Mouse (Mus musculus) forebrain, embryonic 15.5 days (tissue): ENCODE data around the gene Nup85. TPM values are rescaled to one million over a fixed set of nuclear protein-coding genes. Genes with fewer than 3 reads are reported as not detected.

Source experiments
- ATAC-seq: fragments of 200-750 bp; cut with Nextera tagmentation; replicated peaks from 2 replicates; pipeline ENCODE4 v1.8.0; 2017; ENCODE audit warnings: mild to moderate bottlenecking, moderate TSS enrichment, moderate library complexity
- H3K27ac ChIP-seq: fragments of 300-500 bp; sonication (generic); replicated peaks from 2 replicates; pipeline ENCODE4 v1.5.1; 2015; ENCODE audit warnings: mild to moderate bottlenecking, inconsistent platforms
- H3K27me3 ChIP-seq: fragments of 300-500 bp; sonication (generic); 2 replicates; pipeline ENCODE4 v1.6.1; 2015; ENCODE audit warnings: inconsistent platforms
- H3K36me3 ChIP-seq: fragments of 300-500 bp; sonication (generic); 2 replicates; pipeline ENCODE4 v1.6.1; 2015; ENCODE audit warnings: mild to moderate bottlenecking, inconsistent platforms
- H3K4me1 ChIP-seq: fragments of 300-500 bp; sonication (generic); 2 replicates; pipeline ENCODE4 v1.6.1; 2015; ENCODE audit warnings: inconsistent platforms
- H3K4me2 ChIP-seq: fragments of 300-500 bp; sonication (generic); replicated peaks from 2 replicates; pipeline ENCODE4 v1.6.1; 2015; ENCODE audit warnings: mild to moderate bottlenecking, inconsistent platforms
- H3K4me3 ChIP-seq: fragments of 300-500 bp; sonication (generic); 2 replicates; pipeline ENCODE4 v1.5.1; 2015; ENCODE audit warnings: mild to moderate bottlenecking, inconsistent platforms
- H3K9ac ChIP-seq: fragments of 300-500 bp; sonication (generic); replicated peaks from 2 replicates; pipeline ENCODE4 v1.6.1; 2015; ENCODE audit warnings: mild to moderate bottlenecking, inconsistent platforms
- H3K9me3 ChIP-seq: fragments of 300-500 bp; sonication (generic); 2 replicates; pipeline ENCODE4 v1.6.1; 2016; ENCODE audit warnings: inconsistent platforms
- WGBS: fragments of 180-500 bp; shearing (Covaris S2); methylation state at CpG from one replicate; pipeline ENCODE4 v1.1.7; 2015; ENCODE audit warnings: mixed read lengths; 5-methylcytosine and 5-hydroxymethylcytosine counted together
- polyA plus RNA-seq: library from polyadenylated mRNA; unstranded; fragments of >200 nt; fragmentation: Nextera tagmentation; extraction: Ambion mirVana; gene quantifications from 2 replicates; pipeline ENCODE4 v1.2.1, GENCODE M21; 2015

Gene Nup85
- polyA plus RNA-seq, 1 experiment from 2014 or later = 127 TPM

DNA sequence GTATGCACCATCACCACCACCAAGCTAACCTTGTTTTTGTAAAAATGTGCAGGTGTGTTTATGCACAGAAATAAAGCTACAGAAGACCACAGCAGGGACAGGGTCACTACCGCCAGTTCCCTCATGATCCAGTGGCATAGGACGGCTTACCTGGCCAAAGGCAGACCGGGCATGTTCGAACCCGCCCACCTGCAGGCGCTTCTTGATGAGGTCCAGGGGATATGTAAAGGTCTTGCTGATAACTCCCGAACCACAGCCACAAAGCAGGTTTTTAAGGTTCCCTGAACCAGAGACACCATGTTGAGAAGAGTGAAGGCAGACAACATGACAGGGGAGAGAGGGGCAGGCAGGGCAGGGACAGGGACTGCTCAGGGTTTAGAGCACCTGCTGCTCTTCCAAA lies 52.1 kb downstream of the Nup85 start:
- WGBS = 95% methylated on average over 7 of the region's 7 CpGs
- no peak for ATAC-seq

DNA sequence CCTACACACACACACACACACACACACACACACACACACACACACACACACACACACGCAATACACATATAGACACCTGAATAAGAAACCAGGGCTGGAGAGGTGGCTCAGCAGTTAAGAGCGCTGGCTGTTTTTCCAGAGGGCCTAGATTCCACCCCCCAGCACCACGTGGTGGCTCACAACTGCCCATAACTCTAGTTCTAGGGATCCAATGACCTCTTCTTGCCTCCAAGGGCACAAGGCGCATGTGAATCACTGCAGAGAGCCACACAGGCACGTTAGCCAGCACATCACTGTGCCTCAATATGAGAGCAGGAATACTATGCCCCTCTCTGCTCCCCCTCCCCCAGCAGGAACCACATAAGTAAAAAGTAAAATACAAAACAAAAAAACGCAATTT lies 52.7 kb downstream of the Nup85 start:
- peaks cover 18% of the 10 kb centered on the region for H3K36me3 ChIP-seq
- 88% methylated on average over 6 of the region's 6 CpGs for WGBS

More for the DNA sequence above, 52.1 kb downstream of the Nup85 start:
- no peak overlapping the region for H3K27ac ChIP-seq
- H3K9ac ChIP-seq = no peak overlapping the region
- peaks cover 18% of the 10 kb centered on the region for H3K4me1 ChIP-seq
- H3K9me3 ChIP-seq = no peaks in the 10 kb centered on the region
- peaks cover 18% of the 10 kb centered on the region for H3K36me3 ChIP-seq
- no peak overlapping the region for H3K4me3 ChIP-seq
- H3K4me2 ChIP-seq = no peak overlapping the region
- no peaks in the 10 kb centered on the region for H3K27me3 ChIP-seq

DNA sequence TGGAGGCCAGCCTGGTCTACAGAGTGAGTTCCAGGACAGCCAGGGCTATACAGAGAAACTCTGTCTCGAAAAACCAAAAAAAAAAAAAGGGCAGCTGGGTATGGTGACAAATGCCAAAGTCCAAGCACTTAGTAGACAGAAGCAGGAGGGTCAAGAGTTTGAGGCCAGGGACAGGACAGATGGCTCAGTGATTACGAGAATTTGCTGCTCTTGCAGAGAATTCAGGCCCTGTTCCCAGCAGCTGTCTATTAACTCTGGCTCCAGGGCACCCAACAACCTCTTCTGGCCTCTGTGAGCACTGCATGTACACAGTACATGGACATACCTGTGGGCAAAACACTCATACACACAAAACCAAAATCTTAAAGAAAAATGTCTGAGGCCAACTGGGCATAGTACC lies 53.8 kb downstream of the Nup85 start:
- WGBS = 76% methylated on average over 2 of the region's 2 CpGs

More for the DNA sequence above, 52.7 kb downstream of the Nup85 start:
- Histone ChIP-seq H3K4me1 (peaks cover 14% of the 10 kb centered on the region), H3K4me2 (no peak overlapping the region), H3K9ac (no peak overlapping the region), H3K27me3 (no peaks in the 10 kb centered on the region), H3K4me3 (no peak overlapping the region), H3K9me3 (no peaks in the 10 kb centered on the region), H3K27ac (no peak overlapping the region)
- ATAC-seq = no peak

DNA sequence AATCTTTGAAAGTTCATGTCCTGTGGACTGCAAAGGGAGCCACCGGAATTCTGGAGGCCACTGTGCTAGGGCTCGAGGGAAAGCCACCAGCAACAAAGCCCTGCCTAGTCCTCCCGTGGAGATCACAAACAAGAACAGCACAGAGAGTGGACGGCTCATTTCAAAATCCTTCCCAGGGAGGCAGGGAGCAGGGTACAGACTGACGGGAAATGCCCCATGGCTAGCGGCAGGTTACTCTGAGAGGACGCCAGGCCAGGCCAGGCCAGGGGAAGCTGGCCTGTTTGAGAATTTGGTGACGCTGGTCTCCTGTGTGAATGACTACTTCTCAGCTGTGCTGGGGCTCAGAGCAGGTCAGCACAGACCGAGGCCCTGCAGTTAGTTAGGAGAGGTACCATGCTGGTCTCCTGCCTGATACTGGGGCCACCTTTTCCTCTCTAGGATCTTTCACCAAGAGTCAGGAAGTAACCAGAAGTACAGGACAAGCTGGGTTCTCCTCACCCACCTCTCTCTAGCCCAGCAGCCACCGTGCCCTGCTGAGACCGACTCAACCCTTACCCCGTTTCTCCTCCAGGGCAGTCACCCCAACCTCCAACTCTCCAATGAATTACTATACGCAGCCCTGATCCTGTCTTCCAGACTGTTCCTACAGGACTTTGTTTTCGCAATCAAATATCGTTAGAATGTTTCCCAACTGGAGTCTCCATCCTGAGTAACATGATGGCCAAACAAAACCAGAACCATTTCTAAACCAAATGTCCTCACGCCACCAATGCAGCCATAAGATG lies 54.7 kb downstream of the Nup85 start:
- no peak for ATAC-seq
- 85% methylated on average over 16 of the region's 16 CpGs for WGBS
- no peaks in the 10 kb centered on the region for H3K4me1 ChIP-seq
- peaks cover 29% of the 10 kb centered on the region for H3K36me3 ChIP-seq
- no peaks in the 10 kb centered on the region for H3K9me3 ChIP-seq
- no peak overlapping the region for H3K4me3 ChIP-seq
- no peak overlapping the region for H3K9ac ChIP-seq
- no peak overlapping the region for H3K27ac ChIP-seq
- no peaks in the 10 kb centered on the region for H3K27me3 ChIP-seq
- H3K4me2 ChIP-seq = no peak overlapping the region

More for the DNA sequence above, 53.8 kb downstream of the Nup85 start:
- Histone ChIP-seq H3K27ac (no peak overlapping the region), H3K4me3 (no peak overlapping the region), H3K27me3 (no peaks in the 10 kb centered on the region), H3K4me2 (no peak overlapping the region), H3K36me3 (peaks cover 28% of the 10 kb centered on the region), H3K9ac (no peak overlapping the region), H3K4me1 (peaks cover 6% of the 10 kb centered on the region), H3K9me3 (no peaks in the 10 kb centered on the region)
- ATAC-seq = no peak

DNA sequence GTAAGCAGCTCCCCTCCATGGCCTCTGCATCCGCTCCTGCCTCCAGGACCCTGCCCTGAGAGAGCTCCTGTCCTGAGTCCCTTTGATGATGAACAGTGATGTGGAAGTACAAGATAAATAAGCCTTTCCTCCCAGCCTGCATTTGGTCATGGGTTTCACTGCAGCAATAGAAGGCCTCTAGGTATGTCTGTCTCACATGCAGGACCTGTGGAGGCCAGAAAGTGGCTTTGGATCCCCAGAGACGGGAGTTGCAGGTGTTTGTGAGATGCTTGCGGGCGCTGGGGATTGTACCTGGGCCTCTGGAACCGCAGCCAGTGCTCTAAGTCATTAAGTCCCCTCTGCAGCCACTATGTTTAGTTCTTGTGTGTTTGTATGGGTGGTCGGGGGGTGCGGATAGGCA lies 55.7 kb downstream of the Nup85 start:
- H3K4me3 ChIP-seq = no peak overlapping the region
- H3K9ac ChIP-seq = no peak overlapping the region
- H3K27ac ChIP-seq = no peak overlapping the region
- H3K27me3 ChIP-seq = no peaks in the 10 kb centered on the region
- 95% methylated on average over 7 of the region's 7 CpGs for WGBS
- peaks cover 28% of the 10 kb centered on the region for H3K36me3 ChIP-seq
- no peak overlapping the region for H3K4me2 ChIP-seq
- ATAC-seq = no peak
- no peaks in the 10 kb centered on the region for H3K4me1 ChIP-seq
- H3K9me3 ChIP-seq = no peaks in the 10 kb centered on the region

DNA sequence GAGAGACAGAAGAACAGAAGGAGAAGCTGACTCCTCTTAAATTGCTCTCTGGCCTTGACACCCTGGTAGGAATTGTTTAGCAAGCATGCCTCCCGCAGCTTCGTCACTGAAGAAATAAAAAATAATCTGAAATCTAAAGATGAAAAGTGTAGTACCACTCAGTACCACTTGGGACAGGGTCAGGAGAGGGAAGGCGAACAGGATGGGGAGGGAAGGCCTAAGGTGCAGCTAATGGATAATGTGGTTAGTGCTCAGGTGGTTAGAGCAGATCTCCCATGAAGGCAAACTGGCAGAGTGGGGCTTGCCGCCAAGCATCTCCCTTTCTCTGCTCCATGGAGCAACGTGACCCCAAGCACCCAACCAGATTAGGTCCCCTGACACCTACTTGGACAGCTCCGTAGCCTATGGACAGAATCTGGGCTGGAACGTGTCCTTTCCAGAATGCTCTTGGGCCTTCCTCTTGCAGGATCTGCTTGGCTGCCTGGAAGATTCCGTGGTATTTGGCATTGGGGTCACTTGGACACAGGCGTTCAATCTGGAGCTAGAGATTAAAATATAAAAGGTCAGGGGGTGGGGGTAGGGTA lies 59.3 kb downstream of the Nup85 start:
- WGBS = 74% methylated on average over 9 of the region's 9 CpGs
- peaks cover 17% of the 10 kb centered on the region for H3K36me3 ChIP-seq
- ATAC-seq = no peak
- no peaks in the 10 kb centered on the region for H3K9me3 ChIP-seq
- H3K4me3 ChIP-seq = no peak overlapping the region
- peaks cover 20% of the 10 kb centered on the region for H3K4me1 ChIP-seq
- no peak overlapping the region for H3K4me2 ChIP-seq
- no peak overlapping the region for H3K27ac ChIP-seq
- H3K9ac ChIP-seq = no peak overlapping the region
- no peaks in the 10 kb centered on the region for H3K27me3 ChIP-seq

DNA sequence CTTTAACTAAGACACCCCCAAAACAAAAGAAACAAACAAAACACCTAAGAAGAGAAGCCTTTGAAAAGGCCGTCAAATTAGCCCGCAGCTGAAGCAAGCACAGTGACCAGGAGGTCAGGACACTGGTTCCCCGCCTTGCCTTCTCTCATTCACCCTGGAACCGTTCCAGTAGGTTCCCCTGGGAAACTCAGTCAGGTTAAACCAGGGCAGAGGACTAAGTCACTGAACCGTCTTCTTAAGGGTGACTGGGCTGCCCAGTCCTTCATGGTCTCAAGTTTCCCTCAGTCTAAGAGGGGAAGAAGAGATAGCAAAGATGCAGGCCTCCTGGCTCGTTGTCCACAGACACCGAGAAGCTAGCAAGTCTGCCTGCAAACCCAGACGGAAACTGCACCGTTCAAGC lies 61.6 kb downstream of the Nup85 start:
- Histone ChIP-seq H3K27ac (no peak overlapping the region), H3K27me3 (no peaks in the 10 kb centered on the region), H3K4me3 (no peak overlapping the region), H3K9ac (no peak overlapping the region), H3K4me2 (no peak overlapping the region), H3K9me3 (no peaks in the 10 kb centered on the region), H3K36me3 (peaks cover 11% of the 10 kb centered on the region), H3K4me1 (peaks cover 23% of the 10 kb centered on the region)
- WGBS = 80% methylated on average over 9 of the region's 9 CpGs
- no peak for ATAC-seq

DNA sequence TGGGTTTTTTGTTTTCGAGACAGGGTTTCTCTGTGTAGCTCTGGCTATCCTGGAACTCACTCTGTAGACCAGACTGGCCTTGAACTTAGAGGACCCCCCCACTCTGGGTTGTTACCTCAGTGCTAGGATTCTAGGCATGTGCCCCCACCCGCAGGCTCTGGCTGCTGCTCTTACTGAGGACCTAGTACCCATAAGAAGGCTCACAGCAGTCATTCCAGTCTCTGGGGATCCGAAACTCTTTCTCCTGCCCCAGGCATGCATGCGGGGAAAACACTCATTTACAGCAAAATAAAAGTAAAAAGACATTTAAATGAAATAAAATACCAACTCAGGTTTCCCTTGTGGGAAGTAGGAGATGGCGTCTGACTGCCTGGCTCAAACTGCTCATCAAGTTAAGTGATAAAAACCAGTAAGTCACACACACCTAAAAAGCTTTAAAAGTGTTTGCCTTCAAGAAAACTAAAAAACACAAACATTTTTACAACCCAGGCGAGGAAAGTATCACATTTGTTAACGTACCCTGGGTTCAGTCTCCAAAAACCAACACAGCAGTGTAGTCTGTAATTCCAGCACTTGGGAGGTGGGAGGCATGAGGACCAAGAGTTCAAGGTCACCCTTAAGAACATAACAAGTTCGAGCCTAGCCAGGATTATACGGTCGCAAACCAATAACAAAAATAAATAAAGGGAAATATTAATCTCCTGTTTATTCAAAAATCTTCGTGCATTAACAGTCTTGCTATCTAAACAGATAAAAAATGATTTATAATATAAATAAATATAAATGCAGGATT lies 62.8 kb downstream of the Nup85 start:
- Histone ChIP-seq H3K9ac (peak overlapping the region; percentile 60), H3K4me3 (peak overlapping the region; percentile 76), H3K4me2 (peak overlapping the region; percentile 71), H3K9me3 (no peaks in the 10 kb centered on the region), H3K27ac (no peak overlapping the region), H3K27me3 (no peaks in the 10 kb centered on the region), H3K36me3 (peaks cover 10% of the 10 kb centered on the region), H3K4me1 (peaks cover 23% of the 10 kb centered on the region)
- 57% methylated on average over 11 of the region's 11 CpGs for WGBS
- no peak for ATAC-seq

DNA sequence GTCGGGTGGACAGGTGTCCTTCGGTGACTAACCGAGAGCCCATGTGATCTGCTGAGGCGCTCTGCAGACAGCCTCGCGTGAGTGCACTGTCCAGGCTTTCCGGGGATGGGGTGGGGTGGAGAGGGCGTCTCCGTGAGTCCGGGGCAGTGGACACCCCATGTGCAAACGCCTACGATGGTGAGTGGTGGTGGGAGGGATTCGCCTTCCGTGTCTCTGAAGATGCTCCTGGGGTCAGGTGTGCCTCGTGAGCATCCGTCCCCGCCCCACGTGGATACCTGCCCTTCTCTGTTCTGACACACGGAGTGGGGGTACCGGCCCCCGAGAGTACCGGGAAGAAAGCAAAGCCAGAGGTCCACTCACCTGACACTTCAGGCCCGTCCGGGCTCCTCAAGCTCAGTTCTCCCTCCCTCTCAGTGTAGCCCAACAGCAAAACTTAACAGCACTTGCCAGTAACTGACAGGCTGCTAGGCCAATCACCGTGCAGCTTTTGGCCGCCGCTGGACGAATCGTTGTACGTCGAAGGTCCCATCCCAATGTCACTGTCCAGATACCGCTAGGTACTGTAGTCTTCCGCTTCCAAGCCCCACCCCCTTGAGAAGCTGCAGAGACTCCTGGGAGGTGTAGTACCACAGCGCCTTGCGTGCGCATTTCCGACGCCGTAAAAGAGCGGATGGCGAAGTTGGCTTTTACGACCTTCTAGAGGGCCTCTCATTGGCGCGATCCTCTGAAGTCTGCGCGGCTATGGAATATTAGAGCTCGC lies 63.7 kb downstream of the Nup85 start, which contains the start of gene Slc25a19:
Gene Slc25a19 (minus strand): TSS at position 591 of the 760 bp plus-strand sequence.
- Histone ChIP-seq H3K4me2 (peak within 1 kb of the TSS; percentile 71), H3K4me3 (peak within 1 kb of the TSS; percentile 76), H3K9me3 (no peaks in the 10 kb centered on the region), H3K4me1 (peaks cover 23% of the 10 kb centered on the region), H3K27ac (peak within 1 kb of the TSS; percentile 46; the same call in 1 of the 2 replicates), H3K36me3 (peaks cover 2% of the 10 kb centered on the region; the same call in 1 of the 2 replicates), H3K9ac (peak within 1 kb of the TSS; percentile 60), H3K27me3 (no peaks in the 10 kb centered on the region)
- ATAC-seq = peak; percentile 100
- WGBS = under 1% methylated on average over 47 of the region's 47 CpGs

DNA sequence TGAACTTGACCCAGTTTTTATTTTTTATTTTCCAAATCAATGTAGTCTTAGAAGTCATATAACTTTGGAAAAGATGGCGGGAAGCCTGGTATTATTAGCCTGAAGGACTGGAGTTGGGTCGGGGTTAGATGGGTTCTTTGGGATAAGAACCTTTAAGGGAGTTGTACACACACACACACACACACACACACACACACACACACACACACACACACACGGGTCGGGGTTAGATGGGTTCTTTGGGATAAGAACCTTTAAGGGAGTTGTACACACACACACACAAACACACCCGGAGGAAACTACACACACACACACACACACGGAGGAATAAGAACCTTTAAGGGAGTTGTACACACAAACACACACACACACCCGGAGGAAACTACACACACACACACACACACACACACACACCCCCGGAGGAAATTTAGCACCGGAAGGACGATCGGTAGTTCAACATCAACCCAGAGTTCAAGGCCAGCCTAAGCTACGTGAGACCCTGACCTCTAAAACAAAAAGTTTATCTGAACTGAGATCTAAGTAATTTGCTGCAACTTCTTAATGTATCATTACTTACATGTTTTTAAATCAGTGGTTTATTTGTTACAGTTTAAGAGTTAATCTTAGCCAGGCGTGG lies 64.3 kb downstream of the Nup85 start:
- H3K4me2 ChIP-seq = peak overlapping the region; percentile 71
- peak overlapping the region; percentile 46; the same call in 1 of the 2 replicates for H3K27ac ChIP-seq
- no peaks in the 10 kb centered on the region for H3K9me3 ChIP-seq
- H3K27me3 ChIP-seq = no peaks in the 10 kb centered on the region
- ATAC-seq = peak; percentile 30
- peaks cover 23% of the 10 kb centered on the region for H3K4me1 ChIP-seq
- H3K4me3 ChIP-seq = peak overlapping the region; percentile 76
- H3K36me3 ChIP-seq = no peaks in the 10 kb centered on the region
- 52% methylated on average over 13 of the region's 13 CpGs for WGBS
- H3K9ac ChIP-seq = peak overlapping the region; percentile 19
